Mouse (Mus musculus): ENCODE data around the gene 2300002M23Rik.

2300002M23Rik gene

GRCm38 (mm10) chr17:35567150-35567549 lies at the start of gene 2300002M23Rik:
2300002M23Rik (plus strand) TSS chr17:35567450.
- DNase-seq: no peak

GRCm38 (mm10) chr17:35517526-35517925 lies 49.7 kb upstream of the 2300002M23Rik start:
- DNase-seq: no peak

- no peak for DNase-seq
Measured at GRCm38 (mm10) chr17:35524354-35524753, 42.9 kb upstream of the 2300002M23Rik start.

- peak; percentile 65 for DNase-seq
Measured at GRCm38 (mm10) chr17:35526644-35527043, 40.6 kb upstream of the 2300002M23Rik start.

GRCm38 (mm10) chr17:35532360-35532759 lies 34.9 kb upstream of the 2300002M23Rik start:
- DNase-seq: no peak

- DNase-seq: no peak
Measured at GRCm38 (mm10) chr17:35532901-35533300, 34.3 kb upstream of the 2300002M23Rik start, which contains the start of gene Psors1c2. Psors1c2 (plus strand) TSS chr17:35533201.

- peak; percentile 84 for DNase-seq
Measured at GRCm38 (mm10) chr17:35534343-35534742, 32.9 kb upstream of the 2300002M23Rik start.

GRCm38 (mm10) chr17:35537421-35537820 lies 29.8 kb upstream of the 2300002M23Rik start:
- DNase-seq: no peak

- DNase-seq: no peak
Measured at GRCm38 (mm10) chr17:35538476-35538875, 28.8 kb upstream of the 2300002M23Rik start.

- no peak for DNase-seq
Measured at GRCm38 (mm10) chr17:35539540-35539939, 27.7 kb upstream of the 2300002M23Rik start.

- no peak for DNase-seq
Measured at GRCm38 (mm10) chr17:35542761-35543411, 24.4 kb upstream of the 2300002M23Rik start.

- no peak for DNase-seq
Measured at GRCm38 (mm10) chr17:35543412-35543861, 23.8 kb upstream of the 2300002M23Rik start.

GRCm38 (mm10) chr17:35544001-35544400 lies 23.2 kb upstream of the 2300002M23Rik start:
- DNase-seq: no peak

GRCm38 (mm10) chr17:35544680-35545079 lies 22.6 kb upstream of the 2300002M23Rik start:
- DNase-seq: peak; percentile 74

- DNase-seq: no peak
Measured at GRCm38 (mm10) chr17:35547465-35547864, 19.8 kb upstream of the 2300002M23Rik start.

- DNase-seq: no peak
Measured at GRCm38 (mm10) chr17:35548636-35549035, 18.6 kb upstream of the 2300002M23Rik start.

GRCm38 (mm10) chr17:35549437-35550142 lies 17.7 kb upstream of the 2300002M23Rik start:
- no peak for DNase-seq

- DNase-seq: no peak
Measured at GRCm38 (mm10) chr17:35550143-35550494, 17.1 kb upstream of the 2300002M23Rik start.

GRCm38 (mm10) chr17:35550871-35551270 lies 16.4 kb upstream of the 2300002M23Rik start:
- DNase-seq: no peak

GRCm38 (mm10) chr17:35551881-35552414 lies 15.3 kb upstream of the 2300002M23Rik start, which contains the start of gene Cdsn:
Cdsn (plus strand) TSS chr17:35552128.
- DNase-seq: no peak

- DNase-seq: no peak
Measured at GRCm38 (mm10) chr17:35554321-35554720, 12.9 kb upstream of the 2300002M23Rik start.

GRCm38 (mm10) chr17:35554761-35555397 lies 12.4 kb upstream of the 2300002M23Rik start:
- DNase-seq: no peak

- DNase-seq: no peak
Measured at GRCm38 (mm10) chr17:35556186-35556765, 11.0 kb upstream of the 2300002M23Rik start.
